Mouse (Mus musculus) spleen, adult 2 months (tissue): ENCODE measurements around the gene Nectin2.

Experiments
- CTCF ChIP-seq: fragments of 200-500 bp; IDR thresholded peaks from 2 replicates; pipeline ENCODE4 v1.5.1; 2011; ENCODE audit warnings: mild to moderate bottlenecking, inconsistent platforms; ENCODE audit not compliant: insufficient read depth, insufficient read length, insufficient replicate concordance; ENCODE audit errors: extremely low read depth
- POLR2A ChIP-seq: fragments of 200-500 bp; IDR thresholded peaks from 2 replicates; pipeline ENCODE4 v1.6.1; 2011; ENCODE audit warnings: low read depth, low read length, inconsistent platforms

DNA sequence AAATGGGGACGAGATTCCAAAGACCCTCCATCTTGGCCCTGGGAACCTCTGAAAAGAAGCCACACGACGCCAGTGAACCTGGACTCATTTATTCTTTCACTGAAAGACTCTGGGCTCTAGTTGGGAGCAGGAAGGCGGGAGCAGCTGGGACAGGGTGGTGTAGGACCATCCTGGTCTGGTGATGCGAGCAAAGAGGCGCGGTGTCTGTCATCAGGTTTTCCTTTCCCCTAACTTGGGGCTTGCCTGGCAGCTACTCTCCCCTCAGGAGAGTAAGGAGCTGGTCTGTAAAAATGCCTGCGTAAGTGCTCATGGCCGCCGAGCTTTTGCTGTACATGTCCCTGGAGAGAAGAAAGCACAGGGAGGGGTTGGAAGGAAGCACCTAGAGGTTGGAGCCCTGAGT lies 78.8 kb downstream of the Nectin2 start:
- TF ChIP-seq CTCF (no peak), POLR2A (no peak)
